Mouse (Mus musculus) liver, adult 2 months (tissue): ENCODE results near the gene Krt8. TPM values are rescaled to one million over a fixed set of nuclear protein-coding genes. Genes with fewer than 3 reads are reported as not detected.
A peak's percentile ranks its signal among the peaks of the same experiment; 100 is the strongest.

Source experiments
- DNase-seq: peaks from one replicate; pipeline ENCODE4 v3.0.0-alpha.2; 2011; ENCODE audit warnings: low read depth, low spot score; ENCODE audit errors: extremely low read depth
- H3K27ac ChIP-seq: fragments of 200-500 bp; replicated peaks from 2 replicates; pipeline ENCODE4 v1.5.1; 2012; ENCODE audit warnings: low read depth, mild to moderate bottlenecking, control low read depth, inconsistent platforms, low read length; ENCODE audit not compliant: insufficient read depth
- H3K27me3 ChIP-seq: fragments of 200-500 bp; 2 replicates; pipeline ENCODE4 v1.6.1; 2012; ENCODE audit warnings: mild to moderate bottlenecking, moderate library complexity, low read length, inconsistent platforms; ENCODE audit not compliant: control insufficient read depth, insufficient read depth
- H3K36me3 ChIP-seq: fragments of 200-500 bp; 2 replicates; pipeline ENCODE4 v1.6.1; 2012; ENCODE audit warnings: low read length, inconsistent platforms; ENCODE audit not compliant: control insufficient read depth, insufficient read depth
- H3K4me1 ChIP-seq: fragments of 200-500 bp; 2 replicates; pipeline ENCODE4 v1.6.1; 2011; ENCODE audit warnings: low read length; ENCODE audit not compliant: control insufficient read depth, insufficient read depth
- H3K4me3 ChIP-seq: fragments of 200-500 bp; 2 replicates; pipeline ENCODE4 v1.5.1; 2011; ENCODE audit warnings: low read depth, mild to moderate bottlenecking, control low read depth, low read length, moderate library complexity; ENCODE audit not compliant: insufficient read depth
- H3K79me2 ChIP-seq: fragments of 200-500 bp; 2 replicates; pipeline ENCODE4 v1.6.1; 2012; ENCODE audit warnings: inconsistent platforms, mild to moderate bottlenecking, low read length, moderate library complexity; ENCODE audit not compliant: control insufficient read depth, insufficient read depth
- H3K9ac ChIP-seq: fragments of 200-500 bp; 2 replicates; pipeline ENCODE4 v1.6.1; 2012; ENCODE audit warnings: low read depth, mild to moderate bottlenecking, control low read depth, inconsistent platforms, low read length
- CTCF ChIP-seq: fragments of 200-500 bp; IDR thresholded peaks from 2 replicates; pipeline ENCODE4 v1.5.1; 2011; ENCODE audit warnings: low read depth, low read length, control low read depth
- POLR2A ChIP-seq: fragments of 200-500 bp; IDR thresholded peaks from 2 replicates; pipeline ENCODE4 v1.6.1; 2011; ENCODE audit warnings: low read length, control low read depth; ENCODE audit not compliant: insufficient read depth; ENCODE audit errors: extremely low read depth
- WGBS: fragments of 180-500 bp; shearing (Covaris S2); methylation state at CpG from one replicate; pipeline ENCODE4 v1.1.7; 2018; 5-methylcytosine and 5-hydroxymethylcytosine counted together
- polyA plus RNA-seq: library from polyadenylated mRNA; depleted of rRNA; stranded (reverse); fragments of >200 nt; gene quantifications from 2 replicates; pipeline ENCODE4 v1.2.3, GENCODE M21; 2012
- total RNA-seq: library from RNA; depleted of rRNA; stranded (reverse); fragments of >200 nt; gene quantifications from 2 replicates; pipeline ENCODE4 v1.2.3, GENCODE M21; 2014

Krt8 gene
- total and polyA plus RNA-seq, 2 experiments, result 155 to 251 TPM

DNA sequence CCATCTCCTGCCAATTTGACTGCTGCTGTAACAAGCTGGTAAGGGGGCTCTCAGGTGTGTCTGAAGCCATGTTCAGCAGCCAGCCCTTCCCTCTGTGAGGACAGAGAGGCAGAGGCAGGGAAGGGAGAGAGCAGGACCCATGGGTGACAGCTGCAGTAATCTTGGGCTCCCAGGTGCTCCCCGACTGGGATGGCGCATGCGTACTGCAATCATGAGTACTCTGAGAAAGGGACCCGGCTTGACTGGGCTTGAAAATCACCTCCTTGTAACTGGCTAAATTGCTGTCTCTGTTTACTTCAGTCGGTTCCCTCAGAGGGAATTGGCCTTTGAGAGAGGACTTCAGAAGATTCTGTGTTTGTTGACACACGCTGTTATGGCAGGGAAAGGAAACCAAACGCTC lies 37.7 kb upstream of the Krt8 start:
- TF ChIP-seq CTCF (no peak), POLR2A (no peak)
- Histone ChIP-seq H3K4me1 (no peaks in the 10 kb centered on the region), H3K4me3 (no peak overlapping the region), H3K36me3 (no peaks in the 10 kb centered on the region), H3K9ac (no peak overlapping the region), H3K27me3 (no peaks in the 10 kb centered on the region), H3K27ac (no peak overlapping the region), H3K79me2 (no peaks in the 10 kb centered on the region)
- DNase-seq, result no peak
- 50% methylated on average over 7 of the region's 7 CpGs for WGBS

DNA sequence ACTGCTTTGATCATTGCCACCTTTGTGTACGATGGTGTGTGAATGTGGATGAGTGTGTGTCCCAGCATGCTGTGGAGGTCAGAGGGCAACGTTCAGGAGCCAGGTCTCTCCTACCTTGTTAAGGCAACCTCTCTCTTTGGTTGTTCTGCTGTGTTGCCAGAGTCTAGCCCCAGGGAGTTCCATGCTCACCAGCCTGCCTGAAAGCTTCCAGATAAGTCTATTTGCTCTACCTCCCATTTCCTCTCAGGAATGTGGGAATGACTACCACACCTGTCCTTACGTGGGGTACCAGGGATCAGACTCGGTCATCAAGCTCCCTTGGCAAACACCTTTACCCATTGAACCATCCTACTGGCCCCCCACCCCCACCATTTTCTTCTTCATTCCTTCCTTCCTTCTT lies 36.0 kb upstream of the Krt8 start:
- Histone ChIP-seq H3K4me1 (no peaks in the 10 kb centered on the region), H3K9ac (no peak overlapping the region), H3K27me3 (no peaks in the 10 kb centered on the region), H3K36me3 (no peaks in the 10 kb centered on the region), H3K27ac (no peak overlapping the region), H3K79me2 (no peaks in the 10 kb centered on the region), H3K4me3 (no peak overlapping the region)
- 59% methylated on average over 4 of the region's 4 CpGs for WGBS
- no peak for DNase-seq
- TF ChIP-seq CTCF (no peak), POLR2A (no peak)

DNA sequence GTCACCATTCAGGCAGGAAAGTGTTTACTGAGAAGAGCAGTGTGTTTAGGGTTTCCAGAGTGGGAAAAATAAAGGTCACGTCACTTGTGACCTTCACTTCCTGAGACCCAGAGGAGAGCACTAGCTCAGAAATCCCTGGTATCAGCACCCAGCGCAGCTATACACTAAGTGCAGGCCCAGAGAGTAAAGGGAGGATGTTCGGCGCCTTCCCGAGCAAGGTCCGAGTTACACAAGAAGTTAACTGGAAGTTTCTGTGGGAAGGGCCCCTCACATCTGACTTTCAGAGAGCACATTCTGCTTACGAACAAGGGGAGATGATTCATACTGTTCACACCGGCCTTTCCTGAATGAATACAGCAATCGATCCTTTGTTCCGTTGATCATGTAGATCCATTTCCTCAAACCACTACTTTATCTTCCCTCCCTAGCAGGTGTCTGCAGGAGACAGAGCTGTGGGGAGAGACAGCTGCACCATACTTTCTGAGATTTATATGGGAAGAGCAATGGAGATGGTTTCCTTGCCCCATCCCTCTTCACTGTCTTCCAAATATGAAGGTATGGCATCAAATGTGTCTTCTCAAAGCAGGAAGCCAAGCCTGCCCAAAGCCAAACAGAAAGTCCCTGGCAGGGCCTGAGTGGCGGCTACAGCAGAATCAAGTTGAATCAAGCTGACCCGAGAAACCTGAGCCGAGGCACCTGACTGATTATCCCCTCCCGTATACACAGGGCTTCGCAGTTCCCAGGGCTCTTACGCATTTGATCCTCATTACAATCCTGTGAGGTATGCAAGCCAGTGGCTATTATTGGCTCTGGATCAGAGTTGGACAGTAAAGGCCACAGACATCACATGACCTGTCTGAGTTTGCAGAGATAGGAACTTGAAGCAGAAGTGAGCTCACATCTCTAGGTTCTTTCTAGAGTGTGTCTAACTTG lies 30.1 kb upstream of the Krt8 start:
- H3K9ac ChIP-seq, result no peak overlapping the region
- no peaks in the 10 kb centered on the region for H3K79me2 ChIP-seq
- DNase-seq, result no peak
- H3K4me3 ChIP-seq, result no peak overlapping the region
- peaks cover 3% of the 10 kb centered on the region; the same call in 1 of the 2 replicates for H3K4me1 ChIP-seq
- TF ChIP-seq CTCF (no peak), POLR2A (no peak)
- peaks cover 25% of the 10 kb centered on the region for H3K36me3 ChIP-seq
- WGBS, result 67% methylated on average over 16 of the region's 16 CpGs
- H3K27me3 ChIP-seq, result no peaks in the 10 kb centered on the region
- H3K27ac ChIP-seq, result no peak overlapping the region

DNA sequence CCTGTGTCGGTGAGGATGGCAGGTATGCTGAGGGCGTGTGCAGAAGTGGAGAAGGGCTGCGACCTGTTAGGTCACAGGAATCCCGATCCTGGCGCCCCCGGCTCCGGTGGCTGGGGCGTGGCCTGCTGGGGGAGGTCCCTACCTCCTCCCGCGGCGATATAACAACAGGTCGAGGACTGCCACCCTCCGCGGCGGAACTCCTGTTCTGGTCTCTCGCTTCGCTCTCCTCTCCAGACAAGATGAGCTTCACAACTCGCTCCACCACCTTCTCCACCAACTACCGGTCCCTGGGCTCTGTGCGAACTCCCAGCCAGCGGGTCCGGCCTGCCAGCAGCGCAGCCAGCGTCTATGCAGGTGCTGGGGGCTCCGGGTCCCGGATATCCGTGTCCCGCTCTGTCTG lies 23.8 kb upstream of the Krt8 start, which contains the start of gene Krt18:
Gene Krt18 (plus strand): TSS at position 141 of the 400 bp plus-strand sequence.
- Histone ChIP-seq H3K36me3 (peaks cover 26% of the 10 kb centered on the region), H3K27ac (peak within 1 kb of the TSS; percentile 92), H3K9ac (peak within 1 kb of the TSS; percentile 94), H3K4me3 (peak within 1 kb of the TSS; percentile 87), H3K79me2 (no peaks in the 10 kb centered on the region), H3K27me3 (no peaks in the 10 kb centered on the region), H3K4me1 (peaks cover 19% of the 10 kb centered on the region)
- WGBS, result 2% methylated on average over 28 of the region's 28 CpGs
- TF ChIP-seq POLR2A, result peak; percentile 93
- TF ChIP-seq CTCF, result no peak
- peak; percentile 74 for DNase-seq

DNA sequence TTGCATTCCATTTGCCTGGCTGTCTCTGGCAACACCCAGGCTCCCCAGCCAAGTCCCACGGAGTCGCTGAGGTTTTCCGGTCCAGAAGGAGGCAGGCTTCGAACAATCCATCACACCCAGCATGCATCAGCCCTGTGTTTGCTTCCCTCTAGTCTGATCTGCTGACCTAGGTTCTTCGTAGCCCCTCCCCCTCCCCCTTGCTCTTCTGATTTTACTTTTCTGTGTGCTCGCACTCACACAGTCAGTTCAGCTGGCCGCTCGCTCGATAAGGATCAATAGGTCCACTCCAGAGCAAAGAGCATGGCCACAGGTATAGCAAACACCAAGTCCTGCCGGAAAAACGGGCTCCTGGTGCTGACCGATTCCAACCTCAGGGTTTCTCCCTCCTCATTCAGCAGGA lies 22.1 kb upstream of the Krt8 start:
- peak overlapping the region; percentile 18; the same call in 1 of the 2 replicates for H3K4me3 ChIP-seq
- WGBS, result 6% methylated on average over 12 of the region's 12 CpGs
- DNase-seq, result peak; percentile 98
- H3K36me3 ChIP-seq, result peaks cover 18% of the 10 kb centered on the region
- H3K27me3 ChIP-seq, result no peaks in the 10 kb centered on the region
- no peaks in the 10 kb centered on the region for H3K79me2 ChIP-seq
- peak overlapping the region; percentile 91 for H3K27ac ChIP-seq
- H3K4me1 ChIP-seq, result peaks cover 19% of the 10 kb centered on the region
- TF ChIP-seq CTCF (peak; percentile 23; the same call in 1 of the 2 replicates), POLR2A (no peak)
- H3K9ac ChIP-seq, result peak overlapping the region; percentile 47; the same call in 1 of the 2 replicates
